Mouse (Mus musculus) lung, postnatal 36 days (tissue): Measurements from ENCODE around the gene Vps18.
A peak's percentile ranks its signal among the peaks of the same experiment; 100 is the strongest.

Experiments used
- DNase-seq: peaks from one replicate; pipeline ENCODE4 v3.0.0; 2022; ENCODE audit warnings: mixed read lengths

The Vps18 gene

DNA sequence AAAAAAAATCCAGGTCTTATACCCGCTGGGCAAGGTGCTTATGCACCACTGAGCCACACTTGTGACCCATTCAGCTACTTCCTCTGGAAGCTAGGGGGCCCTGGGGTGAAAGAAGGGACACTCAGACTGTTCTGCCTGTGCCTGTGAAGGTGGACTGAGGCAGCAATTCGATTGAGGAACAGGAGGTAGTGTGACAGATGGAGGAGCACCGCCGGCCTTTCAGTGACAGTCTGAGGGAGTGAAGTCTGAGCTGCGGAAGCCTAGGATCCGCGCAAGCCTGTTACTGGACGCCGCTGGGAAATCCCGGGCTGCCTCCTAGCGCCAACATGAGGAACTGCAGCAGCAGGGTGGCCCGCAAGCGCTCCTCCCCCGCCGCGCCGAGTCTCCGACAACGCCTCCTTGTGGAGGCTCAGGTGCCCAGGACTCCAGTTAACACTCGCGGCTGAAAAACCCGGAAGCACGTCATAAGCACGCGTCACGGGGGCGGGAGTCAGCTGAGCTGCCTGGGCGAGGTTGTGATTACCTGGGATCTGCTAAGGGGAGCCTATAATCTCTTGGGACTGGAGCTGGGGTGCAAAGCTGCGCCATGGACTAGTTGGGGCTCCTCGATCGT lies at the start of gene Vps18:
Vps18 (plus strand) TSS at position 471 of the 613 bp plus-strand sequence.
- DNase-seq: peak; percentile 99

DNA sequence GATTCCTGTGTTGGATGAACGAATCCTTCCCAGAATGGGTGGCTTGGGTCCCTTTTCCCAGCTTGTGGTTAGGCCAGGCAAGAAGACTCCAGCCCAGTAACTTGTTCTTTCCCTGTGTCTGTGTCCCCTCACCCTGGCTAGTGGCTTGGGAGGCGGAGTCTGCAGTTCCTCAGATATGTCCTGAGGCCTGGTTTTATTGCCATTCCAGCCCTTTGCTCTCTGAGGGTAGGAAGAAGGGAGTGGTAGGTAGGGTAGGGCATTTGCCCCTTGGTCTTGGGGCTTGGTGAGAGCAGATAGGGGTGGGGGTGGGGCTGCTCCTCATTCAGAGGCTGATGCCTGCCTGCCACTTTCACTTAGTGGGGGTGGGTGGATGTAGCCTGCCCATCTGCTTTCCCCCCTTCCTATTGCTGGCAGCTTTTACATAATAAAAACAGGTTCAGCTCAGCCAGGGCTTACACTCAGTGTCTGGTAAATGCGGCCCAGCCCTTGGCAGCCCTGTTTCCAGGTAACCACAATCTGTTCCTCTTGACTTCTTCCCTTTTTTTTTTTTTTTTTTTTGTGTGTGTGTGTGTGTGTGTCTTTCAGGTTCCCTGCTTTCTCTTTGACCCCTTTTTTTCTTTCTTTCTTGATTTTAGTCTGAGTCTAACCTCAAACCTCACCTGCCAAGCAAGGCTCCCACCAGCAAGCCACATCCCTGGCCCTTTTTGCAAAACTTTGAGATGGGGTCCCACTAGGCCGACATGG lies 48.3 kb upstream of the Vps18 start:
- no peak for DNase-seq

DNA sequence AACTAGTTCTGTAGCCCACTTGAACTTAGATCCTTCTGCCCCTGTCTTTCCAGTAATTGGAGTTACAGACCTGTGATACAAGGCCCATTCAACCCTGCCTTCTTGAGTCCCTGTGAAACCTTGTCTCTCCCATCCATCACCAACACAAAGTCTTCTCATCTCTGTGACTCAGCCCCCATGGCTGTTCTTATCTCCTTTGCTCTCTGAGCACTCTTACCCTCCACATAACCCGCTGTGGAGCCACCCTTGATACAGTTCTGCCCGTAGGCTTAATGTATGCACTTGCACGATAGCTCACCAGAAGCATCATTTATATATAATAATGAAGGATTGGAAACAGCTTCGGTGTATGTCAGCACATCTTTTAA lies 47.7 kb upstream of the Vps18 start:
- DNase-seq: no peak

DNA sequence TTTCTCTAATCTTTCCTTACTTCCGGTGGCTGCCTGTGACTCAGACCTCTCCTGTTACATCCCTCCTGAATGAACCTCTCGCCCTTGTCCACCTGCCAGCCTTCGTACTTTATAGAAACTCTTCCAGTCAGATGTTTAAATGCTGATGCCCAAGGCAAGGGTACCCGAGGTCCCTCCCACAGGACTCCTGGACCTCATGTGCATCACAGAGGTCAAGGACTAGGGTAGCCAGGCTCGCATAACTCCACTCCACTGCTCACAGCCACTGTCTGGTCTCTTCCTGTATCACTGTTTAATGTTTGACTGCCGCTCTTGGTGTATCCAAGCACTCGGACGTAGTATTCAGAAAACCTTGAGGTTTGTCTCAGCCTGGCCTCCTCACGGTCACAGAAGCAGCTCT lies 46.0 kb upstream of the Vps18 start:
- no peak for DNase-seq

DNA sequence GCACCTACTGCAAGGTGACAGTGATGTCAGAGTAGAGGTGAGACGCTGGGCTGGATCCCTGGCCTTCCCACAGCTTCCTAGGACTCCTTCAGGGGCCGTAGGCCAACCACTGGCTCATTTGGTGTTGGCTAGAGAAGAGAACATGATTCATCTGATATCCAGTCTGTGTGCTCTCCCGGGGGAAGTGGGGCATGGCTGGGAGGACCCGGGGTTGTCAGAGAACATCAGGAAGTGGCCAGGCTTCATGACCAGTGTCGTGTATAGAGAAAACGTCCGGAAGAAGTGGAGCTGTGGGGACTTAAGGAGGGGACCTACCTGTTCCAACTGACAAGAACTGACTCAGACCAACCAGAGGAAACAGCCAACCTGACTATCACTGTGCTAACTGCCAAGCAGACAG lies 43.3 kb upstream of the Vps18 start:
- DNase-seq: no peak

DNA sequence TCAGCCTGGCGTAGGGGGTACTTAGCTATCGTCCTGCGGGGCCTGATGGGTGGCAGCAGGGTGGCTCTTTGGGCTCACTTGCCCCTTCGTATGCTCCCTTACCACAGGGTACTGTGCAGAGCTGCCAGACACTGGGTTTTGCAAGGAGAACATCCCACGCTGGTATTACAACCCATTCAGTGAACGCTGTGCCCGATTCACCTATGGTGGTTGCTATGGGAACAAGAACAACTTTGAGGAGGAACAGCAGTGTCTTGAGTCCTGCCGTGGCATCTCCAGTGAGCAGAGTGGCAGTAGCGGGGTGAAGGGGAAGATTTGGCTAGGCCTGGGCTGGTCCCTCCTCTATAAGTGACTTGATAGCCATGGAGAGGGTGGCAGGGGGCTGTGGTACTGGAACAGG lies 40.6 kb upstream of the Vps18 start:
- no peak for DNase-seq

DNA sequence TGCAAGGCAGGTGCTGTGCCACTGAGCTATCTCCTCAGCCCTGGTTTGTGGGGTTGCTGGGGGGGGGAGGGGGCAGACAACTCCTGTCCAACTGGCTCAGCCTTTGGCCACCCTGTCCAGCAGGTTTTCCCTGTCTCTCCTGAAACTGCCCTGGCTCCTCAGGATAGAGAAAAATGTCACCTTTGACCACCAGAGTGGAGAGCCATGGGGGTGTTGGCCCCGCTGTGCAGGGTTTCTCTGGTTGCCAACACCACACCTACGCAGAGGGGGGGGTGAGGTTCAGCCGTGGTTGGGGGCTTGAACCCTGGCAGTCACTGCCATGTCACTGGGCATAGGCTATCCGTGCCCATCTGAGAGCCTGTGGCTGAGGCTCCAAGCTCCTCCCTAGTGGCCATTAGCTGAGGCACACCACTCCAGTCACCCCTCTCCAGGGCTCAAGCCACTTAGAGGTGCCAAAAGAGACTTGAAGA lies 38.9 kb upstream of the Vps18 start:
- peak; percentile 62 for DNase-seq

DNA sequence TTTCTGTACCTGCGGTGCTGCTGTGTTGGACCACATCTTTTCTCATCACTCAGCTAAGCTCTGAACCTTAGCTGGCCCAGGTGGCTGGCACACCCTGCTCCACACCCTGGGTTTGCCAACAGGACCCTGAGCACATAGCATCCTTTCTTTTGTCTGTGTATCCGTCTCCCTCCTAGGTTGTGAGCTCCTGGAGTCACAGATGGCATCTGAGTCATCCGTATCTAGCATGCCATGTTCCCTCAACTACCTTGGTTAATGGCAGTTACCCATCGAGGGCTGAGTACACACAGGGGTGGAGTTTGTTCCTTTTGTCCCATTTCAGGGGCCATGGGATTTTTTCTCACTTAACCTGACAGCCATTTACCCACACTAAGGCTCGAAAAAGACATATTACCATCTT lies 38.2 kb upstream of the Vps18 start:
- no peak for DNase-seq

DNA sequence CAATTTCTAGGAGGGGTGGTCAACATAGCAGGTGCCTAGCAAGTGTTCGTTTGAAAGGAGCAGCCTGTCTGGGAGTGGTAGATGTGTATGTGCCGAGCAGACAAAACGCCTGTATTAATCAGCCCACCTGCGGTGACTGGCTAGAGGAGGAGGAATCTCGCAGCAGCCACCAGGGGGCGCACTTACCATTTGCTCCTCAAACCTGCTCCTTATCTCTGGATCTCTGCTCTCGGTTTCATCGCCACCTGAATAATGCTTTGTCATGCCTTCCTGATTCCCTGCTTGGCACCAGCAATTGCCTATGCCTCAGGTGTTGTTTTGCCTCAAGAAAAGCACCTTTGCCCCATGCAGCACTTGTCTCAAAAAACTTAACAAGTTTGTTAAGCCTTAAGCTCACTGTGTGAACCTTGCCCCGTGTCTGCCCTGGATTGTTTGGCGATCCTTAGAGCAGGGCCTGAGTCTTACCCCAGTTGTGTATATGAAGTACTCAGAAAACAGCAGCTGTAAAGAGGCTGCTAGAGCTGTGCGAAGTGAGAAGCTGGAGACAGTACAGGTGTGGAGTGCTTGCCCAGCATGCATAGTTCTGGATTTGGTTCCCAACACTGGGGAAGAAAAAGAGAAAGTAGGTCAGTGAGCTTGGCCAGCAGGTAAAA lies 37.6 kb upstream of the Vps18 start:
- DNase-seq: peak; percentile 91

DNA sequence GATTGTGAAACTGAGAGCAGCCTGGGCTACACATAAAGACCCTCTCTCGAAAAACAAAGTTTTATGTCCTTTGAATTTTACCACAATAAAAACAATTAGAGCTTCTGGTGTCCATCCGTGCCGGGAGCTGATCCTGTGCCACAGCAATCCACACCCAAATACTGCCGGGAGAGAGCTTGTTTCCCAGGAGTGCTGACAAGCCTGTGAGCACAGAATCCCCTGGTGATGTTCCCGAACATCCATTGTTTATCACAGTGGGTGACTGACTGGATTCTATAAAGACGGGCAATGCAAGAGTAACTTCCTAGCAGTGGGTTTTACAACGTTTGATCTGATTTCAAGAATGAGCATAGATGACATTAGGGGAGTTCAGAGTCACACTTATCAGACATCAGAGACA lies 33.6 kb upstream of the Vps18 start:
- DNase-seq: no peak

DNA sequence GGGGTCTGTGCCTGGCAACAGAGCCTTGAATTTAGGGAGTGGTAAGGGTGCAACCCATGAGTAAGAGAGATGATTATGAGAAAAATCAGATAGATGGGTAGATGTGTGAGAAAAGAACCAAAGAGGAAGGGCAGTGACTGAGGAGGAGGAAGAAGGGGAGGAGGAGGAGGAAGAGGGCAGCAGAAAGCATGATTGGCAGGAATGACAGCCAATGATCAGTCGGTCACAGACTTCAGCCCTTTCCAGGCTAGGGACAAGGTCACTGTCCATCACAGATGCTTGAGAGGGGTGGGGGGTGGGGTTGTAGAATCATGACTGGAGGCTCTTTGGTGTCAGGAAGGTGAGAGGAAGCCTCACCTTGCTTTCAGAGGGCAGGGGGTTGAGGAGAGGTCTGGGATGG lies 28.0 kb upstream of the Vps18 start:
- DNase-seq: no peak

DNA sequence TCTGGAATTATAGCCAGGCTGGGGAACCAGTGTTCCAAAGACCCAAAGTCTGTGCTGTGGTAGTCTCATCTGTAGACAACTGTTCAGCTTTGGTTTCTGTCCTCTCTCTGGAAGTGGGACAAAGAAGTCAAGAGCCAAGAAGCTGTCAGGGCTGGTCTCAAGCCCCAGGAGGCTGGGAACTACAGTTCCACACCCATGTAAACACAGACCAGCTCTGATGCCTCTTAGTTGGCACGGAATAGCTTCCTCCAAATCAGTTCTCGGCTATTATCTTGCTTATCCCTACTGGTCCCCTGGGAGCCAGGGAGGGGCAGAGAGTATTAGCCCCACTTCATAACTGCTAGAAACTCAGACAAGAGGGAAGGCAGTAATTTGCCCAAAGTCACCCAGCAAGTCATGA lies 27.2 kb upstream of the Vps18 start:
- DNase-seq: peak; percentile 58

DNA sequence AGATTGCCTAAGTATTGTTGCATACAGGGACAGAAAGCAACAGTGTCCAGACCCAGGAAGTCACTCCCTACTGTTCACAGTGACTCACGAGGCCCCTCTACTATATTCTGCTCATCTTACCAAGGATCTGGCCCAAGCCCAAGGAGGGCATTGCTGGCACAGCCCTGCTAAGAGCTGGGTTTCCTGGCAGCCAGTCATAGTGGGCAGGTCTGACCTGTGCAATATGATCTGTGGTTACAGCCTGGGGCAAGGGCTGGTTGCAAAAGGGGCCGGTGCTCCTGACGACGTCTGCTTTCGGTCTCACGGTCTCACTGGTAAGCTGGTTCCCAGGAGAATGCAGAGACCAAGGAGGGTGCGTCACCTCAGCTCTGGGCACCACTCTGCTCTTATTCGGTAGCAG lies 25.6 kb upstream of the Vps18 start:
- peak; percentile 91 for DNase-seq

DNA sequence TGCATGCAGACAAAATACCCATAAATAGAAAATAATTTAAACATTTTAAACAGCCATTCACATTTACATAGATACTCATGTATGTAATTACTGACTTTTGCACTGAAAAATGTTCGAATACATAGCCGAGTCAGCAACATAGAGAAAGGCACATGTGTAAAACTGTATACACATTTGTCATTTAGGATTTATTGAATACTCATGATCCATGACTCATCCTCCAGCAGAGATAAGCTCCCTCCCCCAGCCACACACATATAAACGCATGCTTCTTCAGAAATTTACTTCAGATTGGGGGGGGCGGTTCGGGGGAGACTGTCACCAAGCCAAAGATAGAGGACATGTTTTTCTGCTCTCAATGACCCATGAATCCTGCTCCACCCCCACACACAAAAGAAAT lies 24.7 kb upstream of the Vps18 start:
- no peak for DNase-seq

DNA sequence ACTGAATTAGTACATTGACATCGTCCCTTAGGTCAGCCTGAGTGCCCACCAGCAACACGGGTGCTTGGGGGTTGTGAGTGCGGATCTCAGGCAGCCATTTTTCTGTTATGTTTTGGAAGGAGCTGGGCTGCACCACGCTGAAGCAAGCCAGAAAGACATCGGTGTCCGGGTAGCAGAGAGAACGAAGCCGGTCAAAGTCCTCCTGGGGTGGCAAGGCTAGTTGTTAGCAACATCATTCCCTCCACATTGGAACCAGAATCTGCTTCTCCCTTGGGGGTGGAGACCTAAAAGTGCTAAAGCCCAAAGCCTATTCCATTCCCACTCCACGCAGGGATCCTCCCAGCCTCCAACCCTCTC lies 18.3 kb upstream of the Vps18 start:
- no peak for DNase-seq

DNA sequence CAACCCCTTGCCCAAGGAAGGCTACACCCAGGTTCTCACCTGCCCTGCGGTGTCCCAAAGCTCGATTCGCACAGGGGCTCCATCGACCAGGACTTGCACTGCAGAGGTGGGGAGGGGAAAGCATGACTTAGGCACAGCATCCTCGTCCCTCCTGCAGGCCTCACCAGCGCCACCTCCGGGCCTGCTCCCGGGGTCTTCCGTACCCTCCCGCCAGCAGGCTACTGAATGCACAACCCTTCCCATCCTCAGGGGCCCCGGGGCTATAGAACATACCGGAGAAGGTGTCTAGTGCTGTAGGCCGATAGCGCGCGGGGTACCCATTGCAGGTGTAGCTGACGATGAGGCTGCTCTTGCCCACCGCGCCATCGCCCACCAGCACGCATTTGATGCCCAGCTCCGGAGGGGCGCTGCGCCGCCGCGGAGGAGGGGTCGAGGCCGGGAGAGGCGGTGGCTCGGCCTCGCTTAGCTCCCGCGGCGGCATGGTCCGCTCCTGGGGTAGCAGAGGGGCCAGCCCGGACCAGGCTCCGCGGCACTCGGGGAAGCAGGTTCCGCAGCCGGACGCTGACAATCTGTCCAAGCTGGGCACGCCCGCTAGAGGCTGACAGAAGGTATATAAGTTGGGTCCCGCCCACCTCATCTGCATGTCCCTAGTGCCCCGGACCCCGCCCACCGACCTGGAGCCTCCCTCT lies 17.8 kb upstream of the Vps18 start, which contains the start of gene Rhov:
Rhov (minus strand) TSS at position 630 of the 689 bp plus-strand sequence.
- peak; percentile 91 for DNase-seq

DNA sequence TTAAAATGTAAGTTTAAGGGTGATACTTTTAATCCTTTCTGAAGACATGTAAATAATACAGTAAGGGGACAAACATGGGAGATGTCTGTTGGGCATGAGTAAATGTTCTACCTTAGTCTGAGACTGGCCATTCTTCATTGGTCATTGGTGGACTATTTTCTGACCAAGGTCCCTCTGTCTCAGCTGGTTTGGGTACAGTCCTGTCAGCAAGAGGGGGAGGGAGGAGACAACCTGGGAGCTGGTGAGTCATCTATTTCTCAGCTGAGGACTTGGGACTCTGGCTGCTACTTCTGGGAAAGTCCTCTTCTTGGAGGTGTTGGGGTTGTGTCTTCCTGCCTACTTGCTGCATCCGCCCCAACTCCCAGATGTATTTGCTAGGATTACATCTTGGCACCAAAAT lies 14.4 kb upstream of the Vps18 start:
- no peak for DNase-seq

DNA sequence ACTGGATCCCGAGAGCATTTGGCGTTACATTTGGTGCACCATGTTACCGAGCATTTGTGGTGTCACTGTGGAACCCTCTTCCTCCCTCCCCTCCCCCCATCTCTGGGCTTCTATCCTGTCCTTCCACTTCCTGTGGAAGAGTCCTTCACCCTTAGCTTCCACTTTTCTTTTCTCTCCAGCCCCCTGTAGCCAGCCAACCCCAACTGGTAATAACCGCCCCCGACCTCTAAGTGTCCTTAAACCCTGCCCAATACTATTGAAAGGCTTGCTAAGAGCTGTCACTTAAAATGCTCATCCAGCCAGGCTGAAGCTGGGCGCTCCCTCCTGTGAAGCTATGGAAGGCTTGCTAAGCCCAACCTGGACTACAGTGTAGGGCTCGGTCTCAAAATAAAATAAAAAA lies 11.6 kb upstream of the Vps18 start:
- no peak for DNase-seq

DNA sequence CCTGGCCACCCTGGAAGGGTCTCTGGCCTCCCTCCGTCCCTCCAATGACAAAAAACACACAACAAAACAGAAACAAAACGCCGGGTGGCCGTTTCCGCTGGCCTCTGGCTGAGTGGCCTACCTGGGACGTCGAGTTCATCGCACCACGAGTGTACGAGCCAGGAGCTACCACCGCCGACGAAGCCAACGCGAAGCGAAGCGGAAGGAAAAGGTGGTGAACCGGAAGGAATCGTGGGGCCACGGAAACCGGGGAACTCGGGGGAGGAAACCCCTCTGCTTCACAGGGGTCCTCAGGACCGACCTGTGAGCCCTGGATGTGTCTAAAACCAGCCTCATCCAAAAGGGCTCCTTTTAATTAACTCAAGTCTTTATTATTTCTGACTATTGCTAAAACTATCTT lies 10.7 kb upstream of the Vps18 start:
- DNase-seq: no peak

DNA sequence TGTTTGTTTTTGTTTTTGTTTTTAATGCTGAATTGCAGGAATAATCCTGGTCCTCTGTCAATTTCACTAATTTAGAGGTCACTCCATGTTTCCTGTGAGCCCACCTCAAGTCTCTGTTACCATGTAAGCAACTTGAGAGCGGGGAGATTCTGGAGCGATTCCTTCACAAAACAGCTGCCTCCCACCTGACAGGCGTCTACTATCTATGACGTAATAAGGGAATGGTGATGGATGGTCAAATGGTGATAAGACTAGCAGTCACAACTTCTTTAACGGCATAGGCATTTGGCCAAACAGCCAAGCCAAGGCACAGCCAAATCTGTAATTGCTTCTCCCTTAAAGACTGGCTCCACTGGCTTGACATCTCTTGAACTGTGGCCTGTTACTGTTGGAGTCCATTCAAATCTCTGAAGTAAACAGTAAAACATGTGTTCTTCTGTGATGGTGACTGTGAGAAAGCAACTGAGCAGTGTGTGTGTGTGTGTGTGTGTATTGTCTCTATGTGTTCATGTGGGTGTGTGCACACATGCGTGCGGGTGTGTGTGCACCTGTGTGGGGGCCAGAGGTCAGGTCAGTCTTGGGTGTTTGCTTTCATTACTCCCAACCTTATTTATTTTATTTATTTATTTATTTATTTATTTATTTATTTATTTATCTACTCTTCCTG lies 6.5 kb upstream of the Vps18 start:
- no peak for DNase-seq

DNA sequence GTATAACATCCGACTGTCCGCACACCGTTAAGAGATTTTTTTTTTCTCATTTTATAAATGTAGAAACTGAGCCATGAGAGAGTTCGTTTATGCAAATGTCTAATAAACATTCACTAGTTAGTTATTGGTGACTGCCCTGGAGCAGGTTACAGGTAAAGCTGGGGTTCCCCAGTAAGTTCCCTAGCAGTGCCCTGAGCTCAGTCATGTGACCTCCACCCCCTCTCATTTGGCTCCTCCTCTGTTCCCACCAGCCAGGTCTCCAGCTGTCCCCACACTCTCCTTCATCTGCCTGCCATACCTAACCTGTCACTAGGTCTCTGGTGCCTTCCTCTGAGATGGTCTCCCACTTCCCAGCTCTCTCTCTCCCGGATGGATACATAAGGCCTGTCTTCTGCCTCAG lies 1.2 kb upstream of the Vps18 start:
- no peak for DNase-seq

DNA sequence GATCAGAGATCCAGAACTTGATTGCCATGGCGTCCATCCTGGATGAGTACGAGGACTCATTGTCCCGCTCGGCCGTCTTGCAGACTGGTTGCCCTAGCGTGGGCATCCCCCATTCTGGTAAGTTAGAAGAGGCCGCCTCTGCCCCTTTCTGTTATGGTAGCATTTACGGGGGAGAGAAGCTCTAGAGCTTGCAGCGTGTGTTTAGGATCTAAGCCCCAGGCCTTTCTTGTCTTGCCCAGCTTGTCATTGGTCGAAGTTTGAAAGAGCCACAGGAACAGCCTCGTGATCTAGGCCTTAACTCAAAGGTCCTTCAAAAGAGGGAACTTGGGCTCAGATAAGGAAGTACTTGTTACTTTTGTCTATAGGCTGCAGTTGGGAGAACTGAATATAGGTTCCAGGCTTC lies 475 bp downstream of the Vps18 start:
- peak; percentile 40 for DNase-seq

DNA sequence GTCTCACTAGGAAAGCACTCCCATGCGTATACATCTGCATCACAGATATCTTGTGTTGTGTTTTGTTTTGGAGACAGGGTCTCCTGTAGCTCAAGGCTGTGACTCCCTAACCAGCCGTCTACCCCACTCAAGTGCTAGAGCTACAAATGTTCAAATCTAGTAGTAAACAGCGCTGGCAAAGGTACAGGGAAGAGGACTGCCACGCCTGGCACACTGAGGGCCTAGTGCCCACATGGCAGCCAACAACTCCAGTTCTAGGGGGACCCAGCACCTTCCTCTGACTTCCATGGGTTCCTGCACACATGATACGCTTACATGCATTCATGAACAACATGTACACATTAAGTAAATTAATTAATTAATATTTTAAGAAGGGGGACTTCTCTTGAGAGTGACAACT lies 3.7 kb downstream of the Vps18 start:
- DNase-seq: no peak
